Mouse (Mus musculus): Measurements from ENCODE around the gene Rab40c.

Rab40c gene

GRCm38 (mm10) chr17:25861704-25862612, 57.6 kb downstream of the Rab40c start:
- ATAC-seq (ENCODE audit: insufficient number of reproducible peaks, low FRiP score, low TSS enrichment): 0 out of 2 replicates have a peak, but pooled peaks have one; percentile 12

- peak; percentile 88 for ATAC-seq (ENCODE audit: insufficient number of reproducible peaks, low FRiP score, low TSS enrichment)
These were observed 58.5 kb downstream of the Rab40c start, which contains the start of gene Wdr90 for GRCm38 (mm10) chr17:25860832-25861703. Gene Wdr90 (minus strand): TSS chr17:25861501.

- ATAC-seq (ENCODE audit: insufficient number of reproducible peaks, low FRiP score, low TSS enrichment): no peak
These were observed 59.3 kb downstream of the Rab40c start for GRCm38 (mm10) chr17:25860229-25860628.

- peak; percentile 87 for ATAC-seq (ENCODE audit: insufficient number of reproducible peaks, low FRiP score, low TSS enrichment)
These were observed 75.1 kb downstream of the Rab40c start, which contains the start of gene Rhot2 for GRCm38 (mm10) chr17:25844396-25844901. Gene Rhot2 (minus strand): TSS chr17:25844851.

GRCm38 (mm10) chr17:25843636-25844395, 75.7 kb downstream of the Rab40c start:
- no peak; the same call in 1 of the 2 replicates for ATAC-seq (ENCODE audit: insufficient number of reproducible peaks, low FRiP score, low TSS enrichment)

- no peak for ATAC-seq (ENCODE audit: insufficient number of reproducible peaks, low FRiP score, low TSS enrichment)
These were observed 76.4 kb downstream of the Rab40c start for GRCm38 (mm10) chr17:25843122-25843521.

- no peak for ATAC-seq (ENCODE audit: insufficient number of reproducible peaks, low FRiP score, low TSS enrichment)
These were observed 77.0 kb downstream of the Rab40c start for GRCm38 (mm10) chr17:25842509-25842908.

GRCm38 (mm10) chr17:25841117-25841880, 78.2 kb downstream of the Rab40c start, which contains the start of gene Gm20683:
Gene Gm20683 (minus strand): TSS chr17:25841763.
- no peak for ATAC-seq (ENCODE audit: insufficient number of reproducible peaks, low FRiP score, low TSS enrichment)

GRCm38 (mm10) chr17:25840519-25840918, 79.0 kb downstream of the Rab40c start:
- no peak for ATAC-seq (ENCODE audit: insufficient number of reproducible peaks, low FRiP score, low TSS enrichment)

- ATAC-seq (ENCODE audit: insufficient number of reproducible peaks, low FRiP score, low TSS enrichment): no peak
These were observed 79.9 kb downstream of the Rab40c start for GRCm38 (mm10) chr17:25839455-25840235.

GRCm38 (mm10) chr17:25838904-25839303, 80.6 kb downstream of the Rab40c start:
- no peak for ATAC-seq (ENCODE audit: insufficient number of reproducible peaks, low FRiP score, low TSS enrichment)

- ATAC-seq (ENCODE audit: insufficient number of reproducible peaks, low FRiP score, low TSS enrichment): no peak
These were observed 82.0 kb downstream of the Rab40c start for GRCm38 (mm10) chr17:25837533-25837932.

- peak; percentile 45; the same call in 1 of the 2 replicates for ATAC-seq (ENCODE audit: insufficient number of reproducible peaks, low FRiP score, low TSS enrichment)
These were observed 82.5 kb downstream of the Rab40c start, which contains the start of gene Rhbdl1 for GRCm38 (mm10) chr17:25837076-25837410. Gene Rhbdl1 (minus strand): TSS chr17:25837295.

- no peak for ATAC-seq (ENCODE audit: insufficient number of reproducible peaks, low FRiP score, low TSS enrichment)
These were observed 83.0 kb downstream of the Rab40c start for GRCm38 (mm10) chr17:25836397-25837075.

- no peak for ATAC-seq (ENCODE audit: insufficient number of reproducible peaks, low FRiP score, low TSS enrichment)
These were observed 83.7 kb downstream of the Rab40c start for GRCm38 (mm10) chr17:25835816-25836215.

GRCm38 (mm10) chr17:25835301-25835700, 84.2 kb downstream of the Rab40c start:
- ATAC-seq (ENCODE audit: insufficient number of reproducible peaks, low FRiP score, low TSS enrichment): no peak

GRCm38 (mm10) chr17:25834595-25835222, 84.8 kb downstream of the Rab40c start:
- ATAC-seq (ENCODE audit: insufficient number of reproducible peaks, low FRiP score, low TSS enrichment): no peak

Measured in cerebellum, adult (tissue).